Mouse (Mus musculus) neural tube, embryonic 14.5 days (tissue): ENCODE results near the gene Zfp524. TPM values are rescaled to one million over a fixed set of nuclear protein-coding genes. Genes with fewer than 3 reads are reported as not detected.

ENCODE experiments used
- ATAC-seq: fragments of 200-750 bp; cut with Nextera tagmentation; 2 replicates; pipeline ENCODE4 v1.8.0; 2017; ENCODE audit warnings: low read depth, mild to moderate bottlenecking, moderate TSS enrichment, moderate library complexity
- H3K27ac ChIP-seq: fragments of 300-500 bp; sonication (generic); 2 replicates; pipeline ENCODE4 v1.5.1; 2014; ENCODE audit warnings: low read depth, mild to moderate bottlenecking, control low read depth, low read length, moderate library complexity, mixed read lengths
- H3K27me3 ChIP-seq: fragments of 300-500 bp; sonication (generic); 2 replicates; pipeline ENCODE4 v1.6.1; 2014; ENCODE audit warnings: low read length; ENCODE audit not compliant: control insufficient read depth, insufficient read depth
- H3K36me3 ChIP-seq: fragments of 300-500 bp; sonication (generic); 2 replicates; pipeline ENCODE4 v1.6.1; 2014; ENCODE audit warnings: low read length, mixed read lengths; ENCODE audit not compliant: control insufficient read depth, insufficient read depth
- H3K4me1 ChIP-seq: fragments of 300-500 bp; sonication (generic); 2 replicates; pipeline ENCODE4 v1.6.1; 2014; ENCODE audit warnings: low read length; ENCODE audit not compliant: control insufficient read depth, insufficient read depth
- H3K4me2 ChIP-seq: fragments of 300-500 bp; sonication (generic); 2 replicates; pipeline ENCODE4 v1.6.1; 2014; ENCODE audit warnings: mild to moderate bottlenecking, low read depth, low read length, control low read depth
- H3K4me3 ChIP-seq: fragments of 300-500 bp; sonication (generic); 2 replicates; pipeline ENCODE4 v1.5.1; 2014; ENCODE audit warnings: low read depth, low read length, control low read depth, mixed read lengths
- H3K9ac ChIP-seq: fragments of 300-500 bp; sonication (generic); replicated peaks from 2 replicates; pipeline ENCODE4 v1.6.1; 2014; ENCODE audit warnings: low read depth, mild to moderate bottlenecking, control low read depth, low read length, mixed read lengths
- H3K9me3 ChIP-seq: fragments of 300-500 bp; sonication (generic); 2 replicates; pipeline ENCODE4 v1.6.1; 2016; ENCODE audit warnings: low read length; ENCODE audit not compliant: control insufficient read depth
- WGBS: fragments of 180-500 bp; shearing (Covaris S2); extraction: QIAGEN DNeasy Blood & Tissue Kit; methylation state at CpG from one replicate; pipeline ENCODE4 v1.1.7; 2014; 5-methylcytosine and 5-hydroxymethylcytosine counted together
- polyA plus RNA-seq: library from polyadenylated mRNA; unstranded; fragments of >200 nt; fragmentation: Nextera tagmentation; extraction: Ambion mirVana; gene quantifications from 2 replicates; pipeline ENCODE4 v1.2.1, GENCODE M21; 2014

Gene Zfp524
- 5.9 and 7.9 TPM in 2 replicates for polyA plus RNA-seq

DNA sequence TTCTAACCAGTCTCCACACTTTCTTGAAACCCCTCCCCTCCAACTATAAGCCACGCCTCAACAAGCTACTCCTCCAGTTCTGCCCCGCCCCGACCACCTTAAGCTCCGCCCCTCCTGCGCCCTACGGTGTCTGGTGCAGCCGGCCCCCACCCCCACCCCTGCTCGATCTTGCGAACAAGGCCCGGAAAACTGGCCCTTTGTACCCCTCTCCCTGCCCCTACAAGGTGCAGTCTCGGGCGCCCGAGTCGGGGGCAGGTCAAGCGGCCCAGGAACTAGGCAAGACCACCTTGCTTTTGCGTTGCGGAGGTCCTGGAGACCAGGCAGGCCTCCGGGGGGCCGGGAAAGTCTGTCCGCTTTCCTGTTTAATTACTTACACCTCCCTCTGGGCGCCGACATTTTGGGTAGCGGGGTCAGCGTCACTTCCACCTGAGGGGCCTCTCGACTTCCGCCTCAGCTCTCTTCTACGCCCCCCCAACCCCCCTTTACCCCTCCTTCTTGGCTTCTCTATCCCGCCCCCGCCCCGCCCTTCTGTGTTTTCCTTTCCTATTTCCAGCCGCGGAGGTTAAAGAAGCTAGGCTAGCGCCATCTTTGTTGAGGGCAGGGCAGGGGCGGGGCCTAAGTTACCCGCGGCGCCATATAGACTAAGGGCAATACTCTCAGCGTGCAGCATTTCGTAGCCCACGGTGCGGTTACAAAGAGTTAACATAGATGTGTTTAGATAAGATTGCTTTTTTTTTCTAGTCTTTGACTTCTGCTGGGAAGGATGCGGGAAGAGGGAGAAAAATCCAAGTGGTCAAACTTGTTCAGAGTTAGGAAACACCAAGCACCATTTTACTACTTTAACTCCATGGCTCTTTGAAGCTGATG lies at the start of gene Zfp524, which contains the start of gene Fiz1:
Gene Zfp524 (plus strand): TSS at position 165 of the 867 bp plus-strand sequence.
Gene Fiz1 (minus strand): TSS at position 447 of the 867 bp plus-strand sequence.
- ATAC-seq = peak; percentile 81
- Histone ChIP-seq H3K36me3 (peaks cover 20% of the 10 kb centered on the region), H3K9ac (peak within 1 kb of the TSS; percentile 70), H3K4me1 (no peaks in the 10 kb centered on the region), H3K4me3 (peak within 1 kb of the TSS; percentile 58), H3K27ac (peak within 1 kb of the TSS; percentile 98), H3K4me2 (peak within 1 kb of the TSS; percentile 46), H3K27me3 (no peaks in the 10 kb centered on the region), H3K9me3 (no peaks in the 10 kb centered on the region)
- WGBS = under 1% methylated on average over 42 of the region's 42 CpGs

DNA sequence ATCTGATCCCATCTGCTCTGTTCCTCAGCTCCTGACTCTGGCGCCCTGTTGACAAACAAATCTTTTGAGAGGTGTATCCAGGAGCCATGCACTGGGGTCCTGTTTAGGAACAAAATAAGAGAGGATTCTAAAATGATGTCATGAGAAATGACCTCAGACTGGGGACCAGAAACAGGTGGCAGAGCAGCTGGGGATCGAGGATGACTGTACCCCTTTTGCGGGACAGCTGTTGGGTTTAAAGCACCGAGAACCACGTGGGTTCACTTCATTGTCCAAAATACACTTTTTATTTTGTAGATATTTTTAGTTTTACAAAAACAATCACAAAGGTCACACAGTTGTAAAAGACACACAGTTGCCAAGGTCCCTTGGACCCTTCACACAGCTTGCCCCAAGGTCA lies 49.2 kb upstream of the Zfp524 start:
- WGBS = 86% methylated on average over 5 of the region's 5 CpGs
- ATAC-seq = no peak

DNA sequence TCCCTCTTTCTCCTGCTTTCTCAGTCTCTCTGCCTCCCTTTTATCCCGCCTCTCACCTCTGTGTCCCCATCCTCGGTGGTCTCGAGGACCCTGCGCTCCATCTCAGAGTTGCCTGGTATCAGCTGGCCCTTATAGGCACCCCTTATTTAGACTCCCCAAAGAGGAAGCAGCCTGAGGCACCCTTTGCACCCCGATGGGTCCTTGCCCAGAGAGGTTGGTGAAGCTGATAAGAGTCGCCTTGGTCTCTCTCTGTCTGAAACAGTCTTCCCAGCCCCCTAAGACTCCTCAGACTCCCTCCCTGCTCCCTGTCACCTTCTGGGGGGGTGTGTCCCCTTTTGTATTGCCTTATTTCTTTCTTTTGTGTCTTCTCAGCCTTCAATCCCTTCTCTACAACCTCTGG lies 43.1 kb upstream of the Zfp524 start, which contains the start of gene Sbk3:
Gene Sbk3 (minus strand): TSS at position 101 of the 400 bp plus-strand sequence.
- H3K9ac ChIP-seq = no peak within 1 kb of the TSS
- H3K36me3 ChIP-seq = no peaks in the 10 kb centered on the region
- no peaks in the 10 kb centered on the region for H3K4me1 ChIP-seq
- H3K4me3 ChIP-seq = no peak within 1 kb of the TSS
- H3K27me3 ChIP-seq = no peaks in the 10 kb centered on the region
- no peak within 1 kb of the TSS for H3K4me2 ChIP-seq
- WGBS = 51% methylated on average over 6 of the region's 6 CpGs
- H3K27ac ChIP-seq = no peak within 1 kb of the TSS
- no peak for ATAC-seq
- H3K9me3 ChIP-seq = no peaks in the 10 kb centered on the region

More for the DNA sequence above, 49.2 kb upstream of the Zfp524 start:
- Histone ChIP-seq H3K4me3 (no peak overlapping the region), H3K9me3 (no peaks in the 10 kb centered on the region), H3K27me3 (no peaks in the 10 kb centered on the region), H3K36me3 (no peaks in the 10 kb centered on the region), H3K9ac (no peak overlapping the region), H3K4me1 (no peaks in the 10 kb centered on the region), H3K4me2 (no peak overlapping the region), H3K27ac (no peak overlapping the region)

DNA sequence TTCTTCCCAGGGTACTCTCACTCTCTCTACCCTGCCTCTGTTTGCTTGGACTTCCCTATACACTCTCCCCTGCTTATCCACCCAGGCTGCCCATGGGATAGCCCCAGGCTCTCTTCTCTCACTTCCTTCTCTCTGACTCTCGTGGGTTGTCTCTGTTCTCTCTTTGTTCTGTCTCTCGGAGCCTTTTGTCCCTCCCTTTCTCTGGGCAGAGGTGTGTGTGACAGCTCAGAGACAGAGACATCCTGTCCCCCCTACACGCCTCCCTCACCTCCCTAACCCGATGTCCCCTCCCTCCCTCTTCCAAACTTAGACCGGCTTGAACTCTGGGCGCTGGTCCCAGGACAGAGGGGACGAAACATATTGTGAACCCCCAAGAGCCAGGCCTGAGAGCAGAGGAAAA lies 42.5 kb upstream of the Zfp524 start:
- Histone ChIP-seq H3K4me2 (no peak overlapping the region), H3K9me3 (no peaks in the 10 kb centered on the region), H3K27ac (no peak overlapping the region), H3K36me3 (no peaks in the 10 kb centered on the region), H3K27me3 (no peaks in the 10 kb centered on the region), H3K4me1 (no peaks in the 10 kb centered on the region), H3K4me3 (no peak overlapping the region), H3K9ac (no peak overlapping the region)
- no peak for ATAC-seq
- WGBS = 43% methylated on average over 7 of the region's 7 CpGs

DNA sequence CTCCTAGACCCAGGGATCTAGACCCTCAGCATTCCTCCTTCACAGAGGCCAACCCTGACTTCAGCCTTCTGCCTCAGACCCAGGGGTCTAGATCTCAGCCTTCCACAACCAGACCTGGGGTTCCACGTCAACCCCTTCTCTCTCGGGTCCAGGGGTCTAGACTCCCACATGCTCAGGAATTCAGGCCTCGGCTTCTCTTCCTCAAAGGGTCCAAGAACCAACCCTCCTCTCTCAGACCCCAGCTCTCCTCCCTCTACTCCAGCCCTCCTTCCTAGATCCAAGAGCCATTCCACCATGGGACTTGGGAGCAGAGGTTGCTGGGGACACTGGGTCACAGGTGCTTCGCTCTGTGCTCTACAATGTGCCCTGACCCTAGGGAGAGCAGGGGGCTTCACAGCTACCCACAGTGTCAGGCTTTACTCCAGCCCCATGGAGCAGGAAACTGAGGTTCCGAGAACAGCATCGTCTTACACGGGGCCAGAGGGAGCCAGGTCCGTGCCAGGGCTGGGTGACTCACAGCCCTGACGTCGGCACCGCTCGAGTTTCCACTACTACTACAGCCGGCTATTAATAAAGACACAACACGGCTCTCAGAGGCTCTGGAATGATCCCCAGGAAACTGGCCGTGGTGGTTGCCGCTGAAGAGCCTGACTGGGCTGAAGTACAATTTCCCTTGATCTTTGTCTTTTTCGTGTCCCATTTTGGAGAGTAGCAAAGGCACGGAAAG lies 41.7 kb upstream of the Zfp524 start:
- H3K27ac ChIP-seq = no peak overlapping the region
- no peaks in the 10 kb centered on the region for H3K4me1 ChIP-seq
- no peaks in the 10 kb centered on the region for H3K9me3 ChIP-seq
- H3K36me3 ChIP-seq = no peaks in the 10 kb centered on the region
- ATAC-seq = no peak
- no peak overlapping the region for H3K4me3 ChIP-seq
- H3K27me3 ChIP-seq = no peaks in the 10 kb centered on the region
- H3K9ac ChIP-seq = no peak overlapping the region
- WGBS = 80% methylated on average over 18 of the region's 18 CpGs
- H3K4me2 ChIP-seq = no peak overlapping the region

DNA sequence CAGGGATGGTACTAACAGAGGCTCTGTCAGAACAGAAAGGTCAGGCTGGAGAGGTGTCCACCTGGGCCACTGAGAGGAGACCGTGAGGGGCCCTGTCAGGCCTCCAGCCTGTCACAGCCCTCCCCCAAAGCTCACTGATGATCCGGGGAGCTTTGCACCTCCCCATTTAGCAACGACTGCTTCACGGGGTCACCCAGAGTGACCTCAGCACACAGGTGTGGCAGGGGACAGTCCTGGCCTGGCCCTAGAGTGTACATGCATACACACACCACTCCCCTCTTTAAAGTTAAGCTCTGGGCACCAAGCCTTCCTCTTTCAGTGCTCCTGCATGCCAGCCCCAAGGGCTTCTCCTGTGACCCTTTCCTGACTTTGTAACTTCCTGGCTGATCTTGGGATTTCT lies 38.8 kb upstream of the Zfp524 start:
- H3K4me1 ChIP-seq = no peaks in the 10 kb centered on the region
- H3K27me3 ChIP-seq = no peaks in the 10 kb centered on the region
- H3K27ac ChIP-seq = no peak overlapping the region
- H3K9me3 ChIP-seq = no peaks in the 10 kb centered on the region
- H3K4me2 ChIP-seq = no peak overlapping the region
- no peak overlapping the region for H3K4me3 ChIP-seq
- no peak for ATAC-seq
- 72% methylated on average over 4 of the region's 4 CpGs for WGBS
- H3K9ac ChIP-seq = no peak overlapping the region
- no peaks in the 10 kb centered on the region for H3K36me3 ChIP-seq

DNA sequence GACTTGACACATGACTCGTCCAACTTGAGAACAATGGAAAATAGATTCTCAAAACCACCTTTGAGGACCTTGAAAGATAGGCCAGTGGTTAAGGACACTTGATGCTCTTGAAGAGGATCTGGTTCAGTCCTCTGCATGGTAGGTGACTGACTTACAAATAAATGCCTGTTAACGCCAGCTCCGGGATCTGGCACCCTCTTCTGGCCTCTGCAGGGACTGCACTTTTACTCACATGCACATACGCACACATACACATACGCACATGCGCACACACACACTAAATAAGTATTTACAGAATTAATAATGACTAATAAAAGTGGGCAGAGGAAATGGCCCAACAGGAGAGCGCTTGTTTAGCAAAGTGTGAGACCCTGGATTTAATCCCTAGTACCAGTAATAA lies 37.4 kb upstream of the Zfp524 start:
- Histone ChIP-seq H3K9ac (no peak overlapping the region), H3K4me1 (no peaks in the 10 kb centered on the region), H3K27ac (no peak overlapping the region), H3K36me3 (no peaks in the 10 kb centered on the region), H3K4me2 (no peak overlapping the region), H3K4me3 (no peak overlapping the region), H3K27me3 (no peaks in the 10 kb centered on the region), H3K9me3 (no peaks in the 10 kb centered on the region)
- ATAC-seq = no peak
- 89% methylated on average over 7 of the region's 7 CpGs for WGBS

GRCm38 (mm10) chr7:4988250-4988649 lies 26.0 kb upstream of the Zfp524 start:
- Histone ChIP-seq H3K4me3 (no peak overlapping the region), H3K27ac (no peak overlapping the region), H3K4me2 (no peak overlapping the region), H3K36me3 (peaks cover 6% of the 10 kb centered on the region), H3K9me3 (no peaks in the 10 kb centered on the region; the same call in 1 of the 2 replicates), H3K9ac (no peak overlapping the region), H3K27me3 (no peaks in the 10 kb centered on the region), H3K4me1 (peaks cover 4% of the 10 kb centered on the region; the same call in 1 of the 2 replicates)
- 79% methylated on average over 2 of the region's 2 CpGs for WGBS
- ATAC-seq = no peak
